Mouse (Mus musculus) stomach, embryonic 15.5 days (tissue): ENCODE data around the gene Gm37240. TPM values are rescaled to one million over a fixed set of nuclear protein-coding genes. Genes with fewer than 3 reads are reported as not detected.
"Not testable (repeated sequence)": the region's sequence is repeated elsewhere in the genome, so short reads cannot be mapped to it uniquely, and the experiment has no call there.

Experiments
- ATAC-seq: fragments of 200-750 bp; cut with Nextera tagmentation; 2 replicates; pipeline ENCODE4 v1.8.0; 2017; ENCODE audit warnings: low read depth, moderate number of reproducible peaks, moderate TSS enrichment; ENCODE audit not compliant: insufficient read depth, low FRiP score
- H3K27ac ChIP-seq: fragments of 300-500 bp; sonication (generic); 2 replicates; pipeline ENCODE4 v1.5.1; 2015; ENCODE audit warnings: mild to moderate bottlenecking, inconsistent platforms
- H3K27me3 ChIP-seq: fragments of 300-500 bp; sonication (generic); replicated peaks from 2 replicates; pipeline ENCODE4 v1.6.1; 2015; ENCODE audit warnings: inconsistent platforms
- H3K36me3 ChIP-seq: fragments of 300-500 bp; sonication (generic); 2 replicates; pipeline ENCODE4 v1.6.1; 2015; ENCODE audit warnings: inconsistent platforms
- H3K4me1 ChIP-seq: fragments of 300-500 bp; sonication (generic); 2 replicates; pipeline ENCODE4 v1.6.1; 2015; ENCODE audit warnings: inconsistent platforms
- H3K4me2 ChIP-seq: fragments of 300-500 bp; sonication (generic); 2 replicates; pipeline ENCODE4 v1.6.1; 2015; ENCODE audit warnings: mild to moderate bottlenecking, inconsistent platforms
- H3K4me3 ChIP-seq: fragments of 300-500 bp; sonication (generic); replicated peaks from 2 replicates; pipeline ENCODE4 v1.5.1; 2015; ENCODE audit warnings: inconsistent platforms
- H3K9ac ChIP-seq: fragments of 300-500 bp; sonication (generic); 2 replicates; pipeline ENCODE4 v1.6.1; 2015; ENCODE audit warnings: inconsistent platforms
- H3K9me3 ChIP-seq: fragments of 300-500 bp; sonication (generic); 2 replicates; pipeline ENCODE4 v1.6.1; 2016; ENCODE audit warnings: inconsistent platforms
- WGBS: fragments of 180-500 bp; shearing (Covaris S2); methylation state at CpG from one replicate; pipeline ENCODE4 v1.1.7; 2015; 5-methylcytosine and 5-hydroxymethylcytosine counted together
- polyA plus RNA-seq: library from polyadenylated mRNA; unstranded; fragments of >200 nt; fragmentation: Nextera tagmentation; extraction: Ambion mirVana; gene quantifications from 2 replicates; pipeline ENCODE4 v1.2.1, GENCODE M21; 2015

Gene Gm37240
- polyA plus RNA-seq, 1 experiment from 2014 or later: 8.6 TPM

GRCm38 (mm10) chr3:84672136-84672535 is 1215.2 kb downstream of the Gm37240 start:
- H3K4me2 ChIP-seq: no peak overlapping the region
- H3K27me3 ChIP-seq: no peaks in the 10 kb centered on the region
- H3K9ac ChIP-seq: no peak overlapping the region
- no peaks in the 10 kb centered on the region for H3K36me3 ChIP-seq
- 91% methylated on average over 12 of the region's 12 CpGs for WGBS
- H3K4me1 ChIP-seq: no peaks in the 10 kb centered on the region
- no peak for ATAC-seq
- no peak overlapping the region for H3K4me3 ChIP-seq
- H3K27ac ChIP-seq: no peak overlapping the region
- H3K9me3 ChIP-seq: no peaks in the 10 kb centered on the region

- Histone ChIP-seq H3K27ac (no peak overlapping the region), H3K27me3 (no peaks in the 10 kb centered on the region), H3K36me3 (no peaks in the 10 kb centered on the region), H3K9ac (no peak overlapping the region), H3K9me3 (no peaks in the 10 kb centered on the region), H3K4me3 (no peak overlapping the region), H3K4me1 (peaks cover 10% of the 10 kb centered on the region), H3K4me2 (no peak overlapping the region)
- WGBS: 79% methylated on average over 3 of the region's 3 CpGs
- ATAC-seq: no peak
Observed at GRCm38 (mm10) chr3:84668957-84669356, 1218.4 kb downstream of the Gm37240 start.

GRCm38 (mm10) chr3:84665255-84666073 is 1221.9 kb downstream of the Gm37240 start:
- H3K27ac ChIP-seq: 0 out of 2 replicates have a peak overlapping the region, but pooled peaks have one; percentile 5
- no peak overlapping the region for H3K9ac ChIP-seq

GRCm38 (mm10) chr3:84664686-84665085 is 1222.6 kb downstream of the Gm37240 start:
- Histone ChIP-seq H3K4me3 (no peak overlapping the region), H3K9me3 (no peaks in the 10 kb centered on the region), H3K4me2 (no peak overlapping the region), H3K27ac (no peak overlapping the region), H3K4me1 (peaks cover 10% of the 10 kb centered on the region), H3K27me3 (no peaks in the 10 kb centered on the region), H3K9ac (no peak overlapping the region), H3K36me3 (no peaks in the 10 kb centered on the region)
- no peak for ATAC-seq
- WGBS: 73% methylated on average over 8 of the region's 8 CpGs

More at GRCm38 (mm10) chr3:84665255-84666073, 1221.9 kb downstream of the Gm37240 start:
- ATAC-seq: peak; percentile 37; the same call in 1 of the 2 replicates
- peak overlapping the region; percentile 55 for H3K4me2 ChIP-seq
- H3K4me1 ChIP-seq: peaks cover 10% of the 10 kb centered on the region
- 9% methylated on average over 21 of the region's 21 CpGs for WGBS
- H3K27me3 ChIP-seq: no peaks in the 10 kb centered on the region
- peak overlapping the region; percentile 34 for H3K4me3 ChIP-seq
- no peaks in the 10 kb centered on the region for H3K9me3 ChIP-seq
- H3K36me3 ChIP-seq: no peaks in the 10 kb centered on the region

GRCm38 (mm10) chr3:84663858-84664257 is 1223.5 kb downstream of the Gm37240 start:
- WGBS: 87% methylated on average over 4 of the region's 4 CpGs
- no peak overlapping the region for H3K27ac ChIP-seq
- no peak for ATAC-seq
- peaks cover 10% of the 10 kb centered on the region for H3K4me1 ChIP-seq
- H3K4me2 ChIP-seq: no peak overlapping the region
- H3K27me3 ChIP-seq: no peaks in the 10 kb centered on the region
- no peak overlapping the region for H3K9ac ChIP-seq
- H3K9me3 ChIP-seq: no peaks in the 10 kb centered on the region
- H3K4me3 ChIP-seq: no peak overlapping the region
- no peaks in the 10 kb centered on the region for H3K36me3 ChIP-seq

- Histone ChIP-seq H3K4me1 (peaks cover 10% of the 10 kb centered on the region), H3K27ac (no peak overlapping the region), H3K4me3 (no peak overlapping the region), H3K4me2 (no peak overlapping the region), H3K9ac (no peak overlapping the region), H3K9me3 (no peaks in the 10 kb centered on the region), H3K36me3 (no peaks in the 10 kb centered on the region), H3K27me3 (no peaks in the 10 kb centered on the region)
- no peak for ATAC-seq
- WGBS: 72% methylated on average over 12 of the region's 12 CpGs
Observed at GRCm38 (mm10) chr3:84663079-84663478, 1224.2 kb downstream of the Gm37240 start.

GRCm38 (mm10) chr3:84660380-84660779 is 1226.9 kb downstream of the Gm37240 start:
- H3K9ac ChIP-seq: no peak overlapping the region
- no peak overlapping the region for H3K27ac ChIP-seq
- no peaks in the 10 kb centered on the region for H3K9me3 ChIP-seq
- no peak for ATAC-seq
- H3K4me2 ChIP-seq: no peak overlapping the region
- WGBS: 75% methylated on average over 2 of the region's 2 CpGs
- no peaks in the 10 kb centered on the region for H3K27me3 ChIP-seq
- no peaks in the 10 kb centered on the region for H3K36me3 ChIP-seq
- H3K4me1 ChIP-seq: peaks cover 1% of the 10 kb centered on the region
- H3K4me3 ChIP-seq: no peak overlapping the region

- ATAC-seq: no peak
Observed at GRCm38 (mm10) chr3:84658872-84659271, 1228.4 kb downstream of the Gm37240 start.

GRCm38 (mm10) chr3:84658017-84658416 is 1229.3 kb downstream of the Gm37240 start:
- no peak overlapping the region for H3K4me3 ChIP-seq
- no peaks in the 10 kb centered on the region for H3K27me3 ChIP-seq
- ATAC-seq: no peak
- H3K36me3 ChIP-seq: no peaks in the 10 kb centered on the region
- WGBS: 89% methylated on average over 7 of the region's 7 CpGs
- H3K9ac ChIP-seq: no peak overlapping the region
- H3K27ac ChIP-seq: no peak overlapping the region
- H3K9me3 ChIP-seq: no peaks in the 10 kb centered on the region
- peaks cover 22% of the 10 kb centered on the region for H3K4me1 ChIP-seq
- H3K4me2 ChIP-seq: no peak overlapping the region

More at GRCm38 (mm10) chr3:84658872-84659271, 1228.4 kb downstream of the Gm37240 start:
- Histone ChIP-seq H3K4me1 (peaks cover 15% of the 10 kb centered on the region), H3K9me3 (no peaks in the 10 kb centered on the region), H3K4me3 (no peak overlapping the region), H3K27me3 (no peaks in the 10 kb centered on the region), H3K9ac (no peak overlapping the region), H3K4me2 (no peak overlapping the region), H3K27ac (no peak overlapping the region), H3K36me3 (no peaks in the 10 kb centered on the region)
- WGBS: 95% methylated on average over 2 of the region's 2 CpGs

GRCm38 (mm10) chr3:84657240-84657639 is 1230.1 kb downstream of the Gm37240 start:
- Histone ChIP-seq H3K27ac (peak overlapping the region; percentile 70), H3K9ac (no peak overlapping the region), H3K4me2 (no peak overlapping the region), H3K27me3 (no peaks in the 10 kb centered on the region), H3K9me3 (no peaks in the 10 kb centered on the region), H3K4me1 (peaks cover 22% of the 10 kb centered on the region), H3K4me3 (no peak overlapping the region), H3K36me3 (no peaks in the 10 kb centered on the region)
- 50% methylated on average over 6 of the region's 6 CpGs for WGBS
- ATAC-seq: peak; percentile 41

GRCm38 (mm10) chr3:84655785-84656150 is 1231.5 kb downstream of the Gm37240 start:
- H3K36me3 ChIP-seq, ATAC-seq, H3K9ac ChIP-seq, H3K27me3 ChIP-seq, H3K9me3 ChIP-seq, H3K27ac ChIP-seq, H3K4me3 ChIP-seq: not testable (repeated sequence)
- H3K4me2 ChIP-seq: peak overlapping the region; percentile 51; the same call in 1 of the 2 replicates
- 73% methylated on average over 2 of the region's 2 CpGs for WGBS
- peaks cover 22% of the 10 kb centered on the region for H3K4me1 ChIP-seq
